Mouse (Mus musculus): ENCODE data around the gene Sult5a1. TPM values are rescaled to one million over a fixed set of nuclear protein-coding genes. Genes with fewer than 3 reads are reported as not detected.

Gene Sult5a1
- polyA plus RNA-seq, 1 experiment from 2014 or later = 5.5 TPM

DNA sequence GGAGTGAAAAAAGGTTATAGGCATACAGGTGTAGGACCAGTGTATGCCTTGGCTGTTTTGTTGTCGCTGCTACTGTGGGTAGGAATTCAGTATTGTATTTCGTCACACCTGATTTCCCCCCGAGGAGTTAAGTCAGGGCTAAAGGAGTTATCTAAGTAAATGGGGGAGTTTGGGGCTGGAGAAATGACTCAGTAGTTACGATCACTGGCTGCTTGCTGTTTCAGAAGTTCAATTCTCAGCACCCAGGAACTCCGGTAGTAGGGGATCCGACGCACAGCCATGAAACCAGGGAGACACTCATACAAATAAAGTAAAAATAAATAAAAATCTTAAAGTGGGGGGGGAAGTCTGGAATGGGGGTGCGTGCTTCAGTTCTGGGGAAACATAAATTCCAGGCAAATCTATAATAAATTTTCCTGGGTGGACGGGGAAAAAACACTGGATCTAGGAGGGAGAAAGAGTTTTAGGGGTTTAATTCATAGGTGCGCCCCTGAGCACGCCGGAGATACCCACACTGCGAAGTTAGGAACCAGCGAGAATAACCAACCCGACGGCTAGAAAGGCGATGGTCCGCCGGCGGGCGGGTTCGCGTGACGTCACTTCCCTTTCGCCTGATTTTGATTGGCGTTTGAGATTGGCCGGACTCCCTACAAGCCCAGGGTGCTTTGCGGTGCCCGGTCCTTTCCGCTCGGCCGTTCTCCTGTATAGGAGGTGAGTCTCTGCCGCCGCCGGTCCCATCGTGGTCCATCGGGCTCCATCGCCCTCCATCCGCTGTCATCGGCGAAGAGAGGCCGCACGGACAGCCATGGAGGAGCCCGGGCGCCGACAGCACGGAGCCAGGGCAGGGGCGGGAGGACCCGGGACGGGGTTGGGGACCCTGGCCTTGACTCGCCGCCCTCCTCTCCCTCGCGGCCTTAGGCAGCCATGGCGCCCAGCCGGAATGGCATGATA lies 56.1 kb downstream of the Sult5a1 start, which contains the start of gene Rpl13:
Rpl13 (plus strand) TSS at position 616 of the 951 bp plus-strand sequence.
- ATAC-seq (ENCODE audit: low FRiP score) (peak; percentile 96), DNase-seq (ENCODE audit: low spot score) (peak; percentile 97)
- 2% methylated on average over 50 of the region's 56 CpGs for WGBS
- H3K4me3 ChIP-seq (ENCODE audit: low read depth, low read length) = peak within 1 kb of the TSS; percentile 88
- H3K27me3 ChIP-seq (ENCODE audit: control insufficient read depth, insufficient read depth, low read length) = no peaks in the 10 kb centered on the region
- peaks cover 7% of the 10 kb centered on the region for H3K4me1 ChIP-seq (replicated peaks; ENCODE audit: control insufficient read depth, insufficient read depth, low read length)
- H3K9me3 ChIP-seq (ENCODE audit: control insufficient read depth, low read length) = no peaks in the 10 kb centered on the region
- H3K36me3 ChIP-seq (ENCODE audit: control insufficient read depth, insufficient read depth, low read length) = peaks cover 13% of the 10 kb centered on the region
- peak within 1 kb of the TSS; percentile 93 for H3K27ac ChIP-seq (ENCODE audit: low read depth, low read length)
- H3K9ac ChIP-seq (ENCODE audit: low read depth, low read length) = peak within 1 kb of the TSS; percentile 95
- peak within 1 kb of the TSS; percentile 81 for H3K4me2 ChIP-seq (replicated peaks; ENCODE audit: low read depth, low read length)

DNA sequence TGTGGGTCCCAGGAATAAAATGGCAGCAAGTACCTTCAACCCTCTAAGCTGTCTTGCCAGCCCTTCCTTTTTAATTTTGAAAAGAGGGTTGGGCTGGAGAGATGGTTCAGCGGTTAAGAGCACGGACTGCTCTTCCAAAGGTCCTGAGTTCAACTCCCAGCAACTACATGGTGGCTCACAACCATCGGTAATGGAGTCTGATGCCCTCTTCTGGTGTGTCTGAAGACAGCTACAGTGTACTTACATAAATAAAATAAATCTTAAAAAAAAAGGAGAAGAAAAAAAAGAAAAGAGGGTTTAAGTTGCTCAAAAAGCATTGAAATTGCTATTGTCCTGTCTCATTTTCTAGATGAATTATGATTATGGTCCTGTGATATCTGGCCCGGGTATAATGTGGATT lies 56.9 kb downstream of the Sult5a1 start:
- DNase-seq (ENCODE audit: low spot score) (no peak), ATAC-seq (ENCODE audit: low FRiP score) (no peak)
- Histone ChIP-seq H3K4me1 (replicated peaks; ENCODE audit: control insufficient read depth, insufficient read depth, low read length) (peaks cover 7% of the 10 kb centered on the region), H3K4me3 (ENCODE audit: low read depth, low read length) (no peak overlapping the region), H3K27me3 (ENCODE audit: control insufficient read depth, insufficient read depth, low read length) (no peaks in the 10 kb centered on the region), H3K4me2 (replicated peaks; ENCODE audit: low read depth, low read length) (no peak overlapping the region), H3K27ac (ENCODE audit: low read depth, low read length) (no peak overlapping the region), H3K9me3 (ENCODE audit: control insufficient read depth, low read length) (no peaks in the 10 kb centered on the region), H3K9ac (ENCODE audit: low read depth, low read length) (no peak overlapping the region), H3K36me3 (ENCODE audit: control insufficient read depth, insufficient read depth, low read length) (peaks cover 13% of the 10 kb centered on the region)
- WGBS = 81% methylated on average over 4 of the region's 4 CpGs

DNA sequence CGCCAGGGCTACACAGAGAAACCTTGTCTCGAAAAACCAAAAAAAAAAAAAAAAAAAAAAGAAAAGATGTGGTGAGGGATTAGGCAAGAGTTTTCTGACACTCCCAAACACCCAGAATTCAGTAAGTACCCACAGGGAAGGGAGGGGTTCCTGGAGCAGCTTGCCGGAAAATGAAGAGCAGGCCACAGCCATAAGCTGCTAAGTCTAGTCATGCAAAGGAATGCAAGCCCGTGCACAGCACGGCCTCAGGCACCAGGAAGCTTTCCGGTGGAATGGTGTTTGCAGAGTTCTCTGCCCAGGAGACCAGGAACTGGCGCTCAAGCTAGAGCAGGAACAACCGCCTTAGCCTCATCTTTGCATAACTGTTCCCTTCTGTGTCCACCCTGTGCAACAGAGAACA lies 57.8 kb downstream of the Sult5a1 start:
- H3K27me3 ChIP-seq (ENCODE audit: control insufficient read depth, insufficient read depth, low read length) = no peaks in the 10 kb centered on the region
- H3K4me3 ChIP-seq (ENCODE audit: low read depth, low read length) = no peak overlapping the region
- WGBS = 70% methylated on average over 8 of the region's 8 CpGs
- no peak overlapping the region for H3K4me2 ChIP-seq (replicated peaks; ENCODE audit: low read depth, low read length)
- peaks cover 13% of the 10 kb centered on the region for H3K36me3 ChIP-seq (ENCODE audit: control insufficient read depth, insufficient read depth, low read length)
- no peak overlapping the region for H3K27ac ChIP-seq (ENCODE audit: low read depth, low read length)
- no peaks in the 10 kb centered on the region for H3K9me3 ChIP-seq (ENCODE audit: control insufficient read depth, low read length)
- DNase-seq (ENCODE audit: low spot score) (no peak), ATAC-seq (ENCODE audit: low FRiP score) (no peak)
- H3K4me1 ChIP-seq (replicated peaks; ENCODE audit: control insufficient read depth, insufficient read depth, low read length) = peaks cover 7% of the 10 kb centered on the region
- H3K9ac ChIP-seq (ENCODE audit: low read depth, low read length) = no peak overlapping the region

DNA sequence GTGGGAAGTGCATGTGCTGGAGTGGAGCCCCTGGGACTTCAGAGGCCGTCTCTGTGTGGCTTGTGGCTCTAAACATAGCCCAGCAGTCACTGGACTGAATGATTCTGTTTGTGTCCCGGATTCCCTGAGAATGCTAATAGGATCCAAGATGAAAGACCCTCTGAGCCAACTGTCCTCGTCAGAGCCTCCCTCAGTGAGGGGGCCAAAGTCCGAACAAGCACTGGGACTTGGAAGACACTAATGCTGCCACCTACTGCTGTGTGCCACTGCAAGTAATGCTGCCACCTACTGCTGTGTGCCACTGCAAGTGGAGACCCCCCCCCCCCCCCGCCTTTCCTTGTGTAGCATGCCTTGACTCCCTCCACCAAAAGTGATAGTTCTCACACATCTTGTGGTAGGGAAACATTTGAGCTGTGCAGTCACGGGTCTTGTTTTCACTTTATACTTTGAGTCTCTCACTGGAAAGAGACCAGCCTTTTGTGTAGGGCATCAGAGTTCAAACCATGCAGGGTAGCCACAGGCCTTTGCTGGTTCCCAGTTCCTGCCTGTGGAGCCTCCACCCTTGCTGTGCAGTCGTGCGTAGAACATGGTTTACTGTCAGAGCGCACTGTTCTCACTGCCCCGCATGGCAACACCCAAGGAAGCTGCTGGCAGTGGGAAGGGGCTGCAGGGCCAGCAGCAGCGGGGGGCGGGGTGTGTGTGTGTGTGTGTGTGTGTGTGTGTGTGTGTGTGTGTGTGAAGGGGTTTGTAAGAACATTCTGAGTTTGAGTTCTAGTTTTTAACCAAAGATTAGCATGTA lies 60.1 kb downstream of the Sult5a1 start:
- Histone ChIP-seq H3K4me2 (replicated peaks; ENCODE audit: low read depth, low read length) (no peak overlapping the region), H3K4me3 (ENCODE audit: low read depth, low read length) (no peak overlapping the region), H3K4me1 (replicated peaks; ENCODE audit: control insufficient read depth, insufficient read depth, low read length) (0 out of 2 replicates have a peak, but pooled peaks cover 2% of the 10 kb centered on the region), H3K27me3 (ENCODE audit: control insufficient read depth, insufficient read depth, low read length) (no peaks in the 10 kb centered on the region), H3K9ac (ENCODE audit: low read depth, low read length) (no peak overlapping the region), H3K27ac (ENCODE audit: low read depth, low read length) (no peak overlapping the region), H3K9me3 (ENCODE audit: control insufficient read depth, low read length) (no peaks in the 10 kb centered on the region), H3K36me3 (ENCODE audit: control insufficient read depth, insufficient read depth, low read length) (peaks cover 15% of the 10 kb centered on the region; the same call in 1 of the 2 replicates)
- no peak for DNase-seq (ENCODE audit: low spot score)
- WGBS = 78% methylated on average over 12 of the region's 12 CpGs
- ATAC-seq (ENCODE audit: low FRiP score) = no peak

DNA sequence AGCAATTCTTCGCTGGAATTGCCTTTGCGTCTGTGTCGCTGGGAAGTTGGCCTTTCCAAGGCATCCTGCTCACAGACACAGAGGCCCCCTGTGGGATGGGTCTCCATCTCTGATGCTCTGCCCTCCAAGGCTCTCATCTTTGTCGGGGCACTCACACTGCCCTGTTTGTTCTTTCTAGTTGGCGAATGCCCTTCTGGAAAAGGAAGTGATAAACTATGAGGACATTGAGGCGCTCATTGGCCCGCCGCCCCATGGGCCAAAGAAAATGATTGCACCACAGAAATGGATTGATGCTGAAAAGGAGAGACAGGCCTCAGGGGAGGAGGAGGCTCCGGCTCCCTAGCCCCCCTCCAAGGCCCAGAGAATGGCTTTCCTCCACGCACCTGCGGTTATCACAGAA lies 60.9 kb downstream of the Sult5a1 start:
- Histone ChIP-seq H3K9me3 (ENCODE audit: control insufficient read depth, low read length) (no peaks in the 10 kb centered on the region), H3K27ac (ENCODE audit: low read depth, low read length) (no peak overlapping the region), H3K36me3 (ENCODE audit: control insufficient read depth, insufficient read depth, low read length) (peaks cover 15% of the 10 kb centered on the region; the same call in 1 of the 2 replicates), H3K4me2 (replicated peaks; ENCODE audit: low read depth, low read length) (no peak overlapping the region), H3K27me3 (ENCODE audit: control insufficient read depth, insufficient read depth, low read length) (no peaks in the 10 kb centered on the region), H3K9ac (ENCODE audit: low read depth, low read length) (no peak overlapping the region), H3K4me1 (replicated peaks; ENCODE audit: control insufficient read depth, insufficient read depth, low read length) (0 out of 2 replicates have a peak, but pooled peaks cover 2% of the 10 kb centered on the region), H3K4me3 (ENCODE audit: low read depth, low read length) (no peak overlapping the region)
- WGBS = 97% methylated on average over 11 of the region's 11 CpGs
- no peak for ATAC-seq (ENCODE audit: low FRiP score)
- DNase-seq (ENCODE audit: low spot score) = no peak

Other genes with a start within 250 kb of the Sult5a1 start
- 52.7 and 68.2 TPM in 2 replicates for gene Ankrd11, start 116.0 kb downstream of the Sult5a1 start, polyA plus RNA-seq (2014; fragmentation: Nextera tagmentation; extraction: Ambion mirVana)
- 39.6 and 45.8 TPM in 2 replicates for gene Spg7, start 95.4 kb downstream of the Sult5a1 start, polyA plus RNA-seq (2014; fragmentation: Nextera tagmentation; extraction: Ambion mirVana)
- 1,308 and 1,334 TPM in 2 replicates for gene Rpl13, start 56.0 kb downstream of the Sult5a1 start, polyA plus RNA-seq (2014; fragmentation: Nextera tagmentation; extraction: Ambion mirVana)
- 0.10 and 0.45 TPM in 2 replicates for gene Cpne7, start 40.9 kb downstream of the Sult5a1 start, polyA plus RNA-seq (2014; fragmentation: Nextera tagmentation; extraction: Ambion mirVana)
- gene Dpep1, start 27.9 kb upstream of the Sult5a1 start, polyA plus RNA-seq (2014; fragmentation: Nextera tagmentation; extraction: Ambion mirVana) = 0.43 and 0.85 TPM in 2 replicates
- gene Chmp1a, start 54.4 kb upstream of the Sult5a1 start, polyA plus RNA-seq (2014; fragmentation: Nextera tagmentation; extraction: Ambion mirVana) = 87.7 and 94.3 TPM in 2 replicates
- 5.5 and 6.1 TPM in 2 replicates for gene Spata33, start 54.5 kb upstream of the Sult5a1 start, polyA plus RNA-seq (2014; fragmentation: Nextera tagmentation; extraction: Ambion mirVana)
- 32.3 and 34.5 TPM in 2 replicates for gene Cdk10, start 66.5 kb upstream of the Sult5a1 start, polyA plus RNA-seq (2014; fragmentation: Nextera tagmentation; extraction: Ambion mirVana)
- gene Spata2l, start 77.9 kb upstream of the Sult5a1 start, polyA plus RNA-seq (2014; fragmentation: Nextera tagmentation; extraction: Ambion mirVana) = 1.8 and 2.2 TPM in 2 replicates
- gene Zfp276, start 95.9 kb upstream of the Sult5a1 start, polyA plus RNA-seq (2014; fragmentation: Nextera tagmentation; extraction: Ambion mirVana) = 18.1 and 18.6 TPM in 2 replicates
- 24.9 and 28.0 TPM in 2 replicates for gene Vps9d1, start 96.0 kb upstream of the Sult5a1 start, polyA plus RNA-seq (2014; fragmentation: Nextera tagmentation; extraction: Ambion mirVana)
- 26.9 and 35.4 TPM in 2 replicates for gene Fanca, start 160.3 kb upstream of the Sult5a1 start, polyA plus RNA-seq (2014; fragmentation: Nextera tagmentation; extraction: Ambion mirVana)
- 13.1 and 13.2 TPM in 2 replicates for gene Spire2, start 174.4 kb upstream of the Sult5a1 start, polyA plus RNA-seq (2014; fragmentation: Nextera tagmentation; extraction: Ambion mirVana)
- 179 and 181 TPM in 2 replicates for gene Tcf25, start 215.4 kb upstream of the Sult5a1 start, polyA plus RNA-seq (2014; fragmentation: Nextera tagmentation; extraction: Ambion mirVana)
- 0.11 and 0.49 TPM in 2 replicates for gene Mc1r, start 248.8 kb upstream of the Sult5a1 start, polyA plus RNA-seq (2014; fragmentation: Nextera tagmentation; extraction: Ambion mirVana)